Mouse (Mus musculus) liver, embryonic 14.5 days (tissue): ENCODE data around the gene Il1f9. TPM values are rescaled to one million over a fixed set of nuclear protein-coding genes. Genes with fewer than 3 reads are reported as not detected.

Experiments
- ATAC-seq: fragments of 200-750 bp; cut with Nextera tagmentation; 2 replicates; pipeline ENCODE4 v1.8.0; 2017; ENCODE audit warnings: moderate number of reproducible peaks, mild to moderate bottlenecking, moderate library complexity; ENCODE audit not compliant: insufficient read depth
- DNase-seq, 3 experiments: peaks; one replicate each; pipeline ENCODE4 v3.0.0-alpha.2; 2012 to 2013; ENCODE audit warnings: low read depth in 3 of 3, low spot score in 3 of 3
- H3K27ac ChIP-seq: fragments of 300-500 bp; sonication (generic); 2 replicates; pipeline ENCODE4 v1.5.1; 2014; ENCODE audit warnings: moderate library complexity, mild to moderate bottlenecking, control low read depth, inconsistent platforms
- H3K27me3 ChIP-seq: fragments of 300-500 bp; sonication (generic); 2 replicates; pipeline ENCODE4 v1.6.1; 2014; ENCODE audit warnings: mild to moderate bottlenecking, low read length, moderate library complexity; ENCODE audit not compliant: control insufficient read depth, insufficient read depth
- H3K36me3 ChIP-seq: fragments of 300-500 bp; sonication (generic); replicated peaks from 2 replicates; pipeline ENCODE4 v1.6.1; 2014; ENCODE audit warnings: low read depth; ENCODE audit not compliant: control insufficient read depth, insufficient read depth
- H3K4me1 ChIP-seq, 2 experiments: fragments of 200-500 bp in 1 of 2; fragments of 300-500 bp in 1 of 2; sonication (generic) in 1 of 2; replicated peaks; 2 replicates each; pipeline ENCODE4 v1.6.1; 2012 to 2014; ENCODE audit warnings: antibody characterized with exemption in 1 of 2, inconsistent platforms in 1 of 2, low read length in 1 of 2; ENCODE audit not compliant: control insufficient read depth in 2 of 2, insufficient read depth in 2 of 2
- H3K4me2 ChIP-seq: fragments of 300-500 bp; sonication (generic); 2 replicates; pipeline ENCODE4 v1.6.1; 2014; ENCODE audit warnings: low read depth, mild to moderate bottlenecking, control low read depth, moderate library complexity
- H3K4me3 ChIP-seq, 2 experiments: fragments of 200-500 bp in 1 of 2; fragments of 300-500 bp in 1 of 2; sonication (generic) in 1 of 2; 2 replicates each; pipeline ENCODE4 v1.5.1; 2012 to 2014; ENCODE audit warnings: low read depth in 2 of 2, low read length in 2 of 2, mild to moderate bottlenecking in 2 of 2, control low read depth in 1 of 2, inconsistent platforms in 1 of 2, moderate library complexity in 1 of 2; ENCODE audit not compliant: insufficient read depth in 1 of 2
- H3K9ac ChIP-seq: fragments of 300-500 bp; sonication (generic); replicated peaks from 2 replicates; pipeline ENCODE4 v1.6.1; 2014; ENCODE audit warnings: mild to moderate bottlenecking, control low read depth, moderate library complexity
- H3K9me3 ChIP-seq: fragments of 300-500 bp; sonication (generic); 2 replicates; pipeline ENCODE4 v1.6.1; 2016; ENCODE audit warnings: low read length, mixed read lengths; ENCODE audit not compliant: control insufficient read depth
- CTCF ChIP-seq: IDR thresholded peaks from 2 replicates; pipeline ENCODE4 v1.5.1; 2016; ENCODE audit warnings: antibody characterized with exemption, low read depth, control low read depth
- EP300 ChIP-seq: IDR thresholded peaks from 2 replicates; pipeline ENCODE4 v1.6.1; 2016; ENCODE audit warnings: antibody characterized with exemption, low read depth
- WGBS: fragments of 180-500 bp; shearing (Covaris S2); extraction: QIAGEN DNeasy Blood & Tissue Kit; methylation state at CpG from one replicate; pipeline ENCODE4 v1.1.7; 2014; ENCODE audit not compliant: insufficient replicate concordance; 5-methylcytosine and 5-hydroxymethylcytosine counted together
- polyA plus RNA-seq, 2 experiments: library from polyadenylated mRNA; depleted of rRNA in 1 of 2; stranded (reverse) in 1 of 2; unstranded in 1 of 2; fragments of >200 nt; fragmentation: Nextera tagmentation in 1 of 2; extraction: Ambion mirVana in 1 of 2; gene quantifications; 2 replicates each; pipeline versions ENCODE4 v1.2.1 to v1.2.3; 2012 to 2014

Gene Il1f9
- polyA plus RNA-seq, 2 experiments: 0.08 to 0.11 TPM

GRCm38 (mm10) chr2:24187585-24187984, 1.3 kb downstream of the Il1f9 start:
- Histone ChIP-seq H3K27me3 (no peaks in the 10 kb centered on the region), H3K4me2 (no peak overlapping the region), H3K9ac (no peak overlapping the region), H3K36me3 (no peaks in the 10 kb centered on the region), H3K4me3 (no peak overlapping the region), H3K27ac (no peak overlapping the region), H3K4me1 (no peaks in the 10 kb centered on the region), H3K9me3 (no peaks in the 10 kb centered on the region)
- TF ChIP-seq EP300 (no peak), CTCF (no peak)
- WGBS: 44% methylated on average over 6 of the region's 6 CpGs
- no peak for DNase-seq
- no peak for ATAC-seq

GRCm38 (mm10) chr2:24188189-24188588, 1.9 kb downstream of the Il1f9 start:
- no peak for DNase-seq
- Histone ChIP-seq H3K36me3 (no peaks in the 10 kb centered on the region), H3K4me1 (no peaks in the 10 kb centered on the region), H3K4me3 (no peak overlapping the region), H3K4me2 (no peak overlapping the region), H3K9me3 (no peaks in the 10 kb centered on the region), H3K27ac (no peak overlapping the region), H3K9ac (no peak overlapping the region), H3K27me3 (no peaks in the 10 kb centered on the region)
- no peak for ATAC-seq
- no peak for TF ChIP-seq EP300
- TF ChIP-seq CTCF: no peak
- 44% methylated on average over 1 of the region's 1 CpGs for WGBS

GRCm38 (mm10) chr2:24215118-24215517, 28.8 kb downstream of the Il1f9 start, which contains the start of gene Il1f6:
TSS of gene Il1f6 (plus strand) at chr2:24215418.
- H3K4me1 ChIP-seq: no peaks in the 10 kb centered on the region
- no peak for DNase-seq
- no peak within 1 kb of the TSS for H3K27ac ChIP-seq
- no peaks in the 10 kb centered on the region for H3K36me3 ChIP-seq
- H3K4me2 ChIP-seq: no peak within 1 kb of the TSS
- H3K27me3 ChIP-seq: no peaks in the 10 kb centered on the region
- H3K9me3 ChIP-seq: no peaks in the 10 kb centered on the region
- no peak within 1 kb of the TSS for H3K4me3 ChIP-seq
- no peak for ATAC-seq
- TF ChIP-seq EP300 (no peak), CTCF (no peak)
- WGBS: 64% methylated on average over 2 of the region's 2 CpGs
- H3K9ac ChIP-seq: no peak within 1 kb of the TSS

GRCm38 (mm10) chr2:24227191-24227590, 40.9 kb downstream of the Il1f9 start:
- no peak overlapping the region for H3K27ac ChIP-seq
- no peak overlapping the region for H3K4me3 ChIP-seq
- DNase-seq: no peak
- H3K4me1 ChIP-seq: no peaks in the 10 kb centered on the region
- ATAC-seq: no peak
- H3K36me3 ChIP-seq: no peaks in the 10 kb centered on the region
- H3K4me2 ChIP-seq: no peak overlapping the region
- no peak overlapping the region for H3K9ac ChIP-seq
- 34% methylated on average over 2 of the region's 2 CpGs for WGBS
- H3K27me3 ChIP-seq: no peaks in the 10 kb centered on the region
- no peak for TF ChIP-seq EP300
- no peak for TF ChIP-seq CTCF
- H3K9me3 ChIP-seq: no peaks in the 10 kb centered on the region

Other genes starting within 250 kb of the Il1f9 start
- 0.15 and 0.17 TPM in 2 replicates for gene Hnmt, start 137.1 kb upstream of the Il1f9 start, polyA plus RNA-seq (2012; rRNA removed)
- 0.33 and 0.52 TPM in 2 replicates for gene Hnmt, start 137.1 kb upstream of the Il1f9 start, polyA plus RNA-seq (2014; fragmentation: Nextera tagmentation; extraction: Ambion mirVana)
- not detected in 2 replicates for gene Tbpl2, start 89.9 kb upstream of the Il1f9 start, polyA plus RNA-seq (2012; rRNA removed)
- not detected in 2 replicates for gene Tbpl2, start 89.9 kb upstream of the Il1f9 start, polyA plus RNA-seq (2014; fragmentation: Nextera tagmentation; extraction: Ambion mirVana)
- gene Il1f8, start 33.3 kb upstream of the Il1f9 start, polyA plus RNA-seq (2012; rRNA removed): not detected in 2 replicates
- gene Il1f8, start 33.3 kb upstream of the Il1f9 start, polyA plus RNA-seq (2014; fragmentation: Nextera tagmentation; extraction: Ambion mirVana): not detected in 2 replicates
- gene Il1f6, start 28.9 kb downstream of the Il1f9 start, polyA plus RNA-seq (2012; rRNA removed): not detected in 2 replicates
- not detected in 2 replicates for gene Il1f6, start 28.9 kb downstream of the Il1f9 start, polyA plus RNA-seq (2014; fragmentation: Nextera tagmentation; extraction: Ambion mirVana)
- not detected in 2 replicates for gene Il1f5, start 90.5 kb downstream of the Il1f9 start, polyA plus RNA-seq (2012; rRNA removed)
- gene Il1f5, start 90.5 kb downstream of the Il1f9 start, polyA plus RNA-seq (2014; fragmentation: Nextera tagmentation; extraction: Ambion mirVana): not detected in 2 replicates
- gene Il1f10, start 104.7 kb downstream of the Il1f9 start, polyA plus RNA-seq (2012; rRNA removed): not detected in 2 replicates
- not detected in 2 replicates for gene Il1f10, start 104.7 kb downstream of the Il1f9 start, polyA plus RNA-seq (2014; fragmentation: Nextera tagmentation; extraction: Ambion mirVana)
- 3.7 and 4.8 TPM in 2 replicates for gene Il1rn, start 150.4 kb downstream of the Il1f9 start, polyA plus RNA-seq (2012; rRNA removed)
- gene Il1rn, start 150.4 kb downstream of the Il1f9 start, polyA plus RNA-seq (2014; fragmentation: Nextera tagmentation; extraction: Ambion mirVana): 6.3 and 6.4 TPM in 2 replicates
- gene Psd4, start 181.1 kb downstream of the Il1f9 start, polyA plus RNA-seq (2012; rRNA removed): 5.8 and 7.5 TPM in 2 replicates
- gene Psd4, start 181.1 kb downstream of the Il1f9 start, polyA plus RNA-seq (2014; fragmentation: Nextera tagmentation; extraction: Ambion mirVana): 5.0 and 6.0 TPM in 2 replicates